Mouse (Mus musculus) natural killer cell, adult 2 months (primary cell): ENCODE results near the gene C2cd4b.

ENCODE experiments used
- DNase-seq, 2 experiments: peaks; one replicate each; pipeline ENCODE4 v3.0.0; 2022; ENCODE audit warnings: low spot score in 2 of 2

C2cd4b gene

DNA sequence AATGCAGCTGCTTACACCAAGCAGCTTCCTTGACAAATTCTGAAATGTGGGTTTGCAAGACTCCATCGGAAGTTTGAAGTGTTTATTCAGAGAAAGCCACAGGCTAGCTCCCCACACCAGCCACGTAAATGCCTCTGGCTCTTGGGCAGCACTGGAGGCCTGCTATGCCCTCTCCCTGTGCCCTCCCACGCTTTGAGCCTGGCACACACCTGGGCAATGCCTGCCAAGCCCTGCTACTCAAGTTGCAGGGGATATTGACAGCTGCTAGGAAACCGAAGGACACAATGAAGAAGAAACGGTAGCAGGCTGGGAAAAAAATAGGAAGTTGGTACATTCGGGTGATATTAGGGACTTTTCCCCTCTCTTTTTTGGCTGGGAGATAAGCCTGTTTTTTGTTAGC, 15.0 kb downstream of the C2cd4b start:
- DNase-seq, result no peak

DNA sequence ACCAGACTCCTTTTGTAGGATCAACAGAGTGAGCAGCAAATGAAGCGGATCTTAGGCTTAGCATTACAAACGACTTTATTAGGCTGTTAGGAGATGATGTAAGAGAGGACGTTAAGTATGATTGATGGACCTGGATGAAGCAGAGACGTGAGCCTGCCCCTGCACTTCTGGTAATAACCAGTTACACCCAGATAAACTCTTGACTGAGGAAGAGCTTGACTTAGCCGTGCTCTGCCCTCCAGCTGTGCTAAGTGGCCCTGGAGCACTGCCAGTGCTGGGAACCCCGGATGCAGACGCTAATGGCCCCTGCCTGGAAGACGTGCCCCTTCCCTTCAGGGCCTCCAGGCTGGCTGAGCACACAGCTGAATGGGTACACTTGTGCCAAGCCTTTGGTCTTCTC, 19.3 kb downstream of the C2cd4b start:
- DNase-seq, result no peak

DNA sequence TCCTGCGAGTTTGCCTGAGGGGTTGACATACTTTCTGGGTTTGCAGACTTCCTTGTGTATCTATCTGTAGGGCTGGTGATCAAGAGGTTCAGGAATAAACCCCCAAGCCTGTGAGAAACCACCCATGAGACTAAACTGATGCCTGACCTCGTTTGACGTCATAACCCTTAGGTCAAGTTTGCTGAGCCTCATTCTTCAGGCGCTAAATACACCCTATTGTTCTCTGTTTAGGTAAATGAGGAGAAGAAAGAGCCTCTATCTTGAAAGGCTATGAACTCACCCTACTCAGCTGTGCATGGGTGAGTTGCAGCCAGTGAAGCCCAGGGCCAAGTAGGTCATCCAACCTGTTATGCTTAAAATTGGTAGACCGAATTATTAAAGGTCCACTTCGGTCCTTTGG, 23.5 kb downstream of the C2cd4b start:
- DNase-seq, result no peak

DNA sequence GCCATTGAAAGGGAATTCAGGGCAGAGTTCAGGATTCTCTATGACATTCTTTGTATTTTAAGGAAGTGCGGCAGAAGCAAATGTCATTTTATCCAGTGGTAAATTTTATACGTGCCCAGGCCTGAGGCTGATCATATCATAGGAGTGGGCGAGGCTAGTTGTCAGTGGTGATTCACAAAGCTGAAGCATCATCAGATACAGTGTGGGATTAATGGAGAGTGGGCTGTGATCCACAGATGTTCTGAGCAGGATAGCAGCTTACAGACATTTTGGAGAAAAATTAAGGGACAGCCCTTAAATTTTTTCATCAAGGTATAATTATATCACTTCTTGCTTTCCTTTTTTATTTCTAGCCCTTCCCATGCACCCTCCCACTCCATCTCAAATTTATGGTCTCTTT, 24.2 kb downstream of the C2cd4b start:
- no peak for DNase-seq

DNA sequence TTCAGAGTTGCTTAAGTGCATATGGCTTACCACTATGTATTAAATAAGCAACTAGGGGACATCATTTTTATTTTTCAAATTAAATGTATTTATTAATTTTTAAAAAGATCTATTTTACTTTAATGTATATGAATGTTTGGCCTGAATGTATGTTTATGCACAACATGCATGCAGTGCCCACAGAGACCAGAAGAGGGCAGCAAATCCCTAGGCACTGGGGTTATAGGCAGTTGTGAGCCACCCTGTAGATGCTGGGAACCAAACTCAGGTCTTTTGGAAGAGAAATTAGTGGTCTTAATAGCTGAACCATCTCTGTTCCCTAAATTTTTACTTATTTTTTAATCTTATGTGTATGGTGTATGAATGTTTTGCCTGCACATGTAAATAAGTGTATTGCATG, 24.7 kb downstream of the C2cd4b start:
- no peak for DNase-seq

DNA sequence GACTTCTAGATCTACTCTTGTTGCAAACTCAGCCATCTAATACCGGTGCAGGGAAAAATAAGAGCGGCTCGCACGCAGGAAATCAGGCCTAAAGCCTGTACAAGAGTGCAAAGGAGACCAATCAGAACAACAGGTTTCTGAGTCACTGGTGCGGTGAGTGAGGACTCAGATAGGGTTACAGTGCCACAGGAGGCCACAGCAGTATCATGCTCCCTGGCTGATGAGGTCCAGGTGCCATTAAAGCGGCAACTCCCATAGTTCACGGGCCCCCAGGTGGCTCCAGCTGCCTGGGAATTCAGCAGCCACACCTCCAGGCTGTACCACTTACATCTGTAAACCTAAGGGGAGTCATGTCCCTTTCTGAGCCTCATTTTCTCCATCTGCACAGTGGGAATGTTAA, 27.1 kb downstream of the C2cd4b start:
- no peak for DNase-seq

DNA sequence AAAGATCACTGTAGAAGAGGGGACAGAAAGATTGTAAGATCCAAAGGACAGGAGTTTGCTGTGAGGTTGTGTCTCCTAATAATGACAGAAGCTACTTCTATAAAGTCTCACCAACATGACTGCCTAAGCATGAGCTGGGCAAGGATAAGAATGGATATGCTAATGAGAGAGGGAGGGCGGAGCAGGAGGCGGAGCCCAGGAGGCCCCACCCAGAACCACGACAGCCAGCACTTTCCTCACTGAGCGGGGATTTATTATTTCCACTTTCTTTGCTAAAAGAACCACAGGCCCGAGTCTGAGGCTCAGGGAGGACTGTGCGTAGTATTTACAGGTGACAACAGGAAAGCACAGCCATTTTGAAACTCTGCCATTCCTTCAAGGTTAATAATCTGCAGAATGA, 28.4 kb downstream of the C2cd4b start:
- no peak for DNase-seq

DNA sequence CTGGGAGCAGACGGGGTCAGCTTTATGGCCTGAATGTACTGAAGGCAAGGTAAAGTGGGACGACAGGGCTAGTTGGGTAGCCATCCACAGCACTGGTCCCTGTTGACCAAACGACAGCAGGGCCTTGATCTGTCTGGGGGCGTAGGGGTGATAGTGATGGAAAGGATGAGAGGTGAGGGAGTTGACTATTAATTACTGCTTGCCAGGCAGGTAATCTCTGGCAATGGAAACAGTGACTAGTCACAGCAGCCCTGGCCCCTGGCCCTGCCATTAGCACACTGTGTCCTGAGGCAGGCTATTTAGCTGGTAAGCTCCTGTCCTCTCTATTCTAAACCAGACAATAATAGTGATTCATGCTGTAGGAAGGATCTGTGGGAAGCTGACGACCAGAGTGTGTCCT, 33.2 kb downstream of the C2cd4b start:
- DNase-seq, result no peak

DNA sequence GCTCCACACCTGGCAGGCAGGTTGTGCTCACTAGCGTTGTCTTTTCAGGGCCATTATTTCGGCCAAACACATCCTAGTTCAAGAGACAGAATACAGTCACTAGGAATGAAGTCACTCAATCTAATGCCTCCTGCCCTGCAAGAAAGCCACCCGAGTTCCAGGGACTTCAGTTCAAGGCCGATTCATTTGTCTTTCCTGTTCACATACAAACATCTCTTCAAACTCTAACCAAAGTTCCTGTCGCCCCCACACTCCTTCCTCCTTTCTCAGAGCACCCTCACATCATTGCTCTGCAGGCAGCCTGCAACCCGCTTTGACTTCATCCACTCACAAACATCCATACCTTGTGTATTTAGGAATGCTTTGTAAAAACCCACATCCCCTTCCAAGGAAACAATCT, 34.3 kb downstream of the C2cd4b start:
- DNase-seq, result no peak

DNA sequence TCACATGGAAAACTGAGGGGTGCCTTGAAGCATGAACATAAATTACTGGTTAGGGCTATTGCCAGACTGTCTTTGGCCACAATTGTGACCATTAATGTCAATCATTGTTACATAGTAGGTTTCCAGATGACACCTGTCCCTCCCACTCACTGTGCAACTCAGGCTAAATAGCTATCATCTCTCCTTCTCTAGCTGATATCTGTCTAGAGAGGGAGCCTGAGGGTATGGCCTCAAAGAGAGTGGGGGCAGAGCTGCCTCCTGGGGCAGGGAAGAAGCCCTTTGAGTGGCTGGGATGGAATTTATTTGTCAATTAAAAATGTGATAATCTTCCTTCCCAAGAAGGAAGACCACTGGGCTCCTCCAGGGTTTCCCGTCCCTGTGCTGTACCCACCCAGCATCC, 35.0 kb downstream of the C2cd4b start:
- no peak for DNase-seq

DNA sequence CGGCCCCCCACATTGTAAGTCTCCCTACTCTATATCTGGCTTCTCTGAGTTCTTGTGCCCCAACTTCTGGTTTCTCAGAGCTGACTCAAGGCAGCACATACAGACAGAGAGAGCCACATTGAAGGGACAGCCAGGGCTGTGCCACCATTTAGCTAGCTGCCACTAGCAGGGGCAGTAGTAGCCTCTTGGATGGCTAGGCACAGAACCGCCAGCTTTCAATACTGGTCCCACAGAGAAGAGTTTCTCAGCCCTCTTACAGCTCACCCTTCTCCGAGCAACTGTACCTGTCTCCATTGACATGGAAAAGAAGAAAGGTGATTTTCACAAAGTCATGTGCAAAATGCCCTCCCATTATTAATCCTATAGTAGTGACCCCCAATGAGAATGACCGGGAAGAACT, 35.4 kb downstream of the C2cd4b start:
- no peak for DNase-seq

DNA sequence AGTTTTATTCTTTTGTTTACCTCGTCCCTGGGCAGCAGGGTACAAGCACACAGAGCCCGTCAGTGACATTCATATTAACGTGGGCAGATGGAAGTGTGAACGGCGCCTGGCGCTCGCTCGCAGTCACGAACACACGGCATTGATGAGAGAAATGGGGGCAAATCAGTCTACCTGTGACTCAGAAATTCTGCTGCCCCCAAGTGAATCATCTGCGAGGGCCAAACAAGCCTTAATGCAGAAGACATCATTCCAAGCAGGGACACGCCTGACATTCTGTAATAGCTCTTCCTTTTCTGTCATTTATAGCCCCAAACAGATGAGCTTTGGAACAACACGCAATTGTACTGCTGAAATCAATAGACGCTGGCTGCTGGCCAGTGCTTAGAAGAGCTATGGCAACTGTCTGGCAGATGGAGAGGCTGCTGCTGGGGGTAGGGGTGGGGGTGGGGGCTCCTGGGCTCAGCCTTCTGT, 36.0 kb downstream of the C2cd4b start:
- no peak for DNase-seq

DNA sequence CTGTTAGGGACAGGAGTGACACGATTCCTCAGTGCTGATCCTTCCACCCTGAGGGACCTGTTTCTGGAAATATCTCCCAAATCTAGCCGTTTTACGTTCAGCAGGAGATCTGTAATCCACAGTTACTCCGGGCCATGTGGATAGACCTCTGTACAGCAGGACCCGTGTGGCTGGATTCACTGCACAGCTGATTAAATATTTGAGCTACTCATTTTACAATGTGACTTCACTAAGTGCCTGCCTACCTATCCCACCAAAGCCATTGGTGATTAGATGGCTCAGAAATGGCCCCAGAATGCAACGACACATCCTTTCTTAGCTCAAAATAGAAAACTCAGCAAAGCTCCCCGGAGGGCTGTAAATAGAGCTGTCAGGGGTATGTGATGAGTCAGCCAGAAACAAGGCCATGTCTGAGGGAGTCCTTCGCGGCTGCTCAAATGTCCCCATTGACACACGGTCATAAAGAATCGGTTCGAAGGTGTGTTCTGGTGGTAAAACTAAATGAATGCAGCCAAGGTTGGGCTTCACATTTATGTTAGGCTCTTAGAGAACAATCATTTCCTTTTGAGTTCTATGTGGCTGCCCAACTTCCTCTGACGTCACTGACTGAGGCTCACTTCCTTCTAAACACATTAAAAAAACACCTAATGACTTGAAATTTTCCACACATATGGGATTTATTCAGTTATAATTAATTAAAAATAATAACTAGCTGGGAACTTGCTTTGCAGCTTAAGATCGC, 40.0 kb downstream of the C2cd4b start:
- DNase-seq, result peak in 1 of 2 experiments; percentile 18

DNA sequence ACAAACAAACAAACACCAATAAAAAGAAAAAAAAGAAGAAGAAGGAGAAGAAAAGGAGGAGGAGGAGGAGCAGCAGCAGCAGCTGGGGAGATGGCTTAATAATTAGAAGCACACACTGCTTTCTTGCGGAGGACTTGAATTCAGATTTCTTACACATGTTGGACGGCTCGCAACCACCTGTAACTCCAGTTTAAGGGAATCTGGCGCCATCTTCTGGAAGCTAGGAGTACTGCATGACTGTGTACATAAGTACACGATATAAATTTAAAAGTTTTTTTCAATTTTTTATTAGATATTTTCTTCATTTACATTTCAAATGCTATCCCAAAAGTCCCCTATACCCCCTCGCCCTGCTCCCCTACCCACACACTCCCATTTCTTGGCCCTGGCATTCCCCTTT, 43.0 kb downstream of the C2cd4b start:
- DNase-seq, result peak in 1 of 2 experiments; percentile 38

DNA sequence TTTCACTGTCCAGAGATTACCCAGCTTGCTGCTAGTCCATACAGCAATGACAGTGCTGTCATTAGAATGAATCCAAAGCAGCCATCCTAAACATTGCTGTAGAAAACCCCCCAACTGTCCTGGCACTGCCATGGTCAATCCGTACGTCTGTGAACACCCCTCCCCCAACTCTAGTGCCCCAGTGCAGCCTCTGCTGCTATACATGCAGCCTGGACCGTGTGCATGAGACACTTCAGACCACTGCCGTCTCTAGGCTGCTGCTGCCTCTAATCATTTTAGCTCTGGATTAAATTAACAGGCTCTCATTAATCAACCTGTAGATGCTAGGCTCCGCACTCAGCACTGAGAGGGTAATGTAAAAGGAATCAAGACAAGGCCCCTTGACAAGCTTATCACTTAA, 47.8 kb downstream of the C2cd4b start:
- no peak for DNase-seq

DNA sequence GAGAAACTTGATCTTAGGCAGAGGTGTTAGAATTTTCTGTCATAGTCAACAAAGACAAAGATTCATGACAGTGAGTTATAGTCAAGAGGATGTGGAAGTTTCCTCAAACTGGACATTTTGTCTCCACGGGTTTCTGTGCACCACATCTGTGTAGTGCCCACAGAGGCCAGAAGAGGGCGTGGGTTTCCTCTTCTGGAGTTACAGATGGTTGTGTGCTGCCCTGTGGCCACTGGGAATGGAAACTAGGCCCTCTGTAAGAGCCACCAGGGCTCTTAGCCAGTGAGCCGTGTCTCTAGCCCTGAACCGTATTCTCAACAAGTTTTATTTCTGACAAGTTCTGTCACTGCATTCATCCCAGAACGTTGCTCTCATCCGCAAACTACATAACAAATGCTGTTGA, 51.3 kb downstream of the C2cd4b start:
- no peak for DNase-seq
